Mouse (Mus musculus) heart, embryonic 12.5 days (tissue): ENCODE data around the gene Anapc2. TPM values are rescaled to one million over a fixed set of nuclear protein-coding genes. Genes with fewer than 3 reads are reported as not detected.

Experiments
- ATAC-seq: fragments of 200-750 bp; cut with Nextera tagmentation; 2 replicates; pipeline ENCODE4 v1.8.0; 2017; ENCODE audit warnings: moderate TSS enrichment, moderate library complexity; ENCODE audit not compliant: insufficient number of reproducible peaks, low FRiP score
- H3K27ac ChIP-seq: fragments of 300-500 bp; sonication (generic); 2 replicates; pipeline ENCODE4 v1.5.1; 2016; ENCODE audit warnings: mild to moderate bottlenecking, moderate library complexity; ENCODE audit not compliant: poor library complexity, severe bottlenecking
- H3K27me3 ChIP-seq: fragments of 300-500 bp; sonication (generic); replicated peaks from 2 replicates; pipeline ENCODE4 v1.6.1; 2016; ENCODE audit warnings: mild to moderate bottlenecking, moderate library complexity
- H3K36me3 ChIP-seq: fragments of 300-500 bp; sonication (generic); 2 replicates; pipeline ENCODE4 v1.6.1; 2016; ENCODE audit warnings: mild to moderate bottlenecking, moderate library complexity
- H3K4me1 ChIP-seq: fragments of 300-500 bp; sonication (generic); replicated peaks from 2 replicates; pipeline ENCODE4 v1.6.1; 2016; ENCODE audit warnings: mild to moderate bottlenecking
- H3K4me2 ChIP-seq: fragments of 300-500 bp; sonication (generic); 2 replicates; pipeline ENCODE4 v1.6.1; 2016; ENCODE audit warnings: mild to moderate bottlenecking, moderate library complexity
- H3K4me3 ChIP-seq: fragments of 300-500 bp; sonication (generic); 2 replicates; pipeline ENCODE4 v1.5.1; 2016; ENCODE audit warnings: mild to moderate bottlenecking
- H3K9ac ChIP-seq: fragments of 300-500 bp; sonication (generic); 2 replicates; pipeline ENCODE4 v1.6.1; 2016; ENCODE audit warnings: mild to moderate bottlenecking, moderate library complexity
- H3K9me3 ChIP-seq: fragments of 300-500 bp; sonication (generic); replicated peaks from 2 replicates; pipeline ENCODE4 v1.6.1; 2016; ENCODE audit warnings: mild to moderate bottlenecking, moderate library complexity
- WGBS: fragments of 180-500 bp; shearing (Covaris S2); methylation state at CpG from one replicate; pipeline ENCODE4 v1.1.7; 2016; 5-methylcytosine and 5-hydroxymethylcytosine counted together
- polyA plus RNA-seq: library from polyadenylated mRNA; unstranded; fragments of >200 nt; fragmentation: Nextera tagmentation; extraction: Ambion mirVana; gene quantifications from 2 replicates; pipeline ENCODE4 v1.2.1, GENCODE M21; 2016

Anapc2 gene
- polyA plus RNA-seq, 1 experiment from 2014 or later, result 83.4 TPM

- Histone ChIP-seq H3K36me3 (no peaks in the 10 kb centered on the region), H3K27ac (no peak overlapping the region), H3K9me3 (no peaks in the 10 kb centered on the region), H3K27me3 (peaks cover 98% of the 10 kb centered on the region), H3K9ac (0 out of 2 replicates have a peak overlapping the region, but pooled peaks have one; percentile 52), H3K4me1 (peaks cover 42% of the 10 kb centered on the region), H3K4me3 (peak overlapping the region; percentile 41), H3K4me2 (peak overlapping the region; percentile 64)
- ATAC-seq, result no peak
- 6% methylated on average over 32 of the region's 32 CpGs for WGBS
These were observed 19.1 kb downstream of the Anapc2 start for GRCm38 (mm10) chr2:25291184-25292053.

- H3K27me3 ChIP-seq, result peaks cover 99% of the 10 kb centered on the region
- H3K36me3 ChIP-seq, result no peaks in the 10 kb centered on the region
- H3K9ac ChIP-seq, result peak overlapping the region; percentile 52; the same call in 1 of the 2 replicates
- H3K4me3 ChIP-seq, result peak overlapping the region; percentile 41
- 6% methylated on average over 43 of the region's 43 CpGs for WGBS
- H3K9me3 ChIP-seq, result no peaks in the 10 kb centered on the region
- peaks cover 35% of the 10 kb centered on the region for H3K4me1 ChIP-seq
- H3K27ac ChIP-seq, result no peak overlapping the region
- peak overlapping the region; percentile 64 for H3K4me2 ChIP-seq
- no peak for ATAC-seq
These were observed 19.8 kb downstream of the Anapc2 start for GRCm38 (mm10) chr2:25292054-25292544.

- Histone ChIP-seq H3K4me2 (peak overlapping the region; percentile 64), H3K4me3 (no peak overlapping the region), H3K27ac (no peak overlapping the region), H3K9ac (no peak overlapping the region), H3K4me1 (peaks cover 32% of the 10 kb centered on the region), H3K27me3 (peaks cover 100% of the 10 kb centered on the region), H3K9me3 (no peaks in the 10 kb centered on the region), H3K36me3 (no peaks in the 10 kb centered on the region)
- ATAC-seq, result no peak
- WGBS, result 0% methylated on average over 1 of the region's 1 CpGs
These were observed 20.6 kb downstream of the Anapc2 start for GRCm38 (mm10) chr2:25292856-25293255.

GRCm38 (mm10) chr2:25293706-25294105 is 21.4 kb downstream of the Anapc2 start:
- 62% methylated on average over 9 of the region's 9 CpGs for WGBS
- H3K4me3 ChIP-seq, result no peak overlapping the region
- peaks cover 99% of the 10 kb centered on the region for H3K27me3 ChIP-seq
- no peaks in the 10 kb centered on the region for H3K9me3 ChIP-seq
- H3K4me2 ChIP-seq, result no peak overlapping the region
- ATAC-seq, result no peak
- no peak overlapping the region for H3K27ac ChIP-seq
- H3K4me1 ChIP-seq, result peaks cover 32% of the 10 kb centered on the region
- no peaks in the 10 kb centered on the region for H3K36me3 ChIP-seq
- no peak overlapping the region for H3K9ac ChIP-seq

- H3K36me3 ChIP-seq, result no peaks in the 10 kb centered on the region
- H3K4me3 ChIP-seq, result no peak overlapping the region
- H3K4me2 ChIP-seq, result no peak overlapping the region
- H3K27ac ChIP-seq, result no peak overlapping the region
- no peaks in the 10 kb centered on the region for H3K9me3 ChIP-seq
- H3K4me1 ChIP-seq, result peaks cover 6% of the 10 kb centered on the region
- H3K27me3 ChIP-seq, result peaks cover 70% of the 10 kb centered on the region
- no peak for ATAC-seq
- WGBS, result 57% methylated on average over 8 of the region's 8 CpGs
- no peak overlapping the region for H3K9ac ChIP-seq
These were observed 24.8 kb downstream of the Anapc2 start for GRCm38 (mm10) chr2:25297093-25297492.

- no peak for ATAC-seq
- WGBS, result 76% methylated on average over 10 of the region's 10 CpGs
- no peak overlapping the region for H3K27ac ChIP-seq
These were observed 25.8 kb downstream of the Anapc2 start for GRCm38 (mm10) chr2:25298046-25298445.

GRCm38 (mm10) chr2:25303452-25303851 is 31.2 kb downstream of the Anapc2 start:
- no peaks in the 10 kb centered on the region for H3K9me3 ChIP-seq
- H3K4me2 ChIP-seq, result no peak overlapping the region
- H3K9ac ChIP-seq, result no peak overlapping the region
- H3K36me3 ChIP-seq, result no peaks in the 10 kb centered on the region
- WGBS, result 71% methylated on average over 3 of the region's 3 CpGs
- H3K27ac ChIP-seq, result no peak overlapping the region
- peaks cover 65% of the 10 kb centered on the region for H3K27me3 ChIP-seq
- H3K4me1 ChIP-seq, result peaks cover 12% of the 10 kb centered on the region; the same call in 1 of the 2 replicates
- ATAC-seq, result no peak
- H3K4me3 ChIP-seq, result no peak overlapping the region

More at GRCm38 (mm10) chr2:25298046-25298445, 25.8 kb downstream of the Anapc2 start:
- Histone ChIP-seq H3K4me1 (no peaks in the 10 kb centered on the region), H3K27me3 (peaks cover 65% of the 10 kb centered on the region), H3K9me3 (no peaks in the 10 kb centered on the region), H3K4me2 (no peak overlapping the region), H3K36me3 (no peaks in the 10 kb centered on the region), H3K4me3 (no peak overlapping the region), H3K9ac (no peak overlapping the region)

GRCm38 (mm10) chr2:25303931-25304656 is 31.8 kb downstream of the Anapc2 start:
- no peak overlapping the region for H3K27ac ChIP-seq
- H3K27me3 ChIP-seq, result peaks cover 70% of the 10 kb centered on the region
- no peaks in the 10 kb centered on the region for H3K36me3 ChIP-seq
- 66% methylated on average over 7 of the region's 7 CpGs for WGBS
- peak overlapping the region; percentile 49; the same call in 1 of the 2 replicates for H3K4me3 ChIP-seq
- no peaks in the 10 kb centered on the region for H3K9me3 ChIP-seq
- no peak for ATAC-seq
- peaks cover 12% of the 10 kb centered on the region; the same call in 1 of the 2 replicates for H3K4me1 ChIP-seq
- peak overlapping the region; percentile 87; the same call in 1 of the 2 replicates for H3K4me2 ChIP-seq
- H3K9ac ChIP-seq, result no peak overlapping the region

- H3K36me3 ChIP-seq, result no peaks in the 10 kb centered on the region
- 2% methylated on average over 45 of the region's 45 CpGs for WGBS
- ATAC-seq, result no peak
- no peaks in the 10 kb centered on the region for H3K9me3 ChIP-seq
- H3K4me1 ChIP-seq, result peaks cover 12% of the 10 kb centered on the region; the same call in 1 of the 2 replicates
- H3K9ac ChIP-seq, result peak overlapping the region; percentile 37; the same call in 1 of the 2 replicates
- H3K27ac ChIP-seq, result no peak overlapping the region
- peaks cover 78% of the 10 kb centered on the region for H3K27me3 ChIP-seq
- peak overlapping the region; percentile 49 for H3K4me3 ChIP-seq
- peak overlapping the region; percentile 87 for H3K4me2 ChIP-seq
These were observed 32.6 kb downstream of the Anapc2 start for GRCm38 (mm10) chr2:25304657-25305541.

- Histone ChIP-seq H3K9ac (no peak overlapping the region), H3K4me1 (peaks cover 12% of the 10 kb centered on the region; the same call in 1 of the 2 replicates), H3K4me2 (peak overlapping the region; percentile 87), H3K4me3 (peak overlapping the region; percentile 49), H3K27ac (no peak overlapping the region), H3K36me3 (no peaks in the 10 kb centered on the region), H3K9me3 (no peaks in the 10 kb centered on the region), H3K27me3 (peaks cover 85% of the 10 kb centered on the region)
- no peak for ATAC-seq
- 48% methylated on average over 14 of the region's 14 CpGs for WGBS
These were observed 33.5 kb downstream of the Anapc2 start for GRCm38 (mm10) chr2:25305587-25306359.
